Mouse (Mus musculus): ENCODE data around the gene Mmp14.

DNA sequence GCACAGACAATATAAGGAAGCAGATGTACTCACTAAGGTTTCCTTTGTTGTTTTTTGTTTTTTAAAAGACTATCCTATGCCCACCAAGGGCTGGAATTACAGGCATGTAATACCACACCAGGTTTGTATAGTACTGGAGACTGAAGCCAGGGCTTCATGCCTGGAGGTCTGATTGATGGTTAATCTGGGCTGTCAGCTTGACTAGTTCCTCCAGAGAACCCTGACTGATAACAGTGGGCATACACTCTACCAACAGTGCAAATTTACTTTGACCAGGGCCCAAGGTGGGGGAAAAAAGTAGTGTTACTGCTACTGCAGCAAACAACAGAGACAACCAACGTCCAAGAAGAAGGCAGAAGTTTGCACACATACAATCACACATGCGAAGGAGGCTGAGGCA, 40.1 kb downstream of the Mmp14 start:
- TF ChIP-seq POLR2A (IDR thresholded peaks at IDR 0.05; ENCODE audit: insufficient read depth, low read depth, low read length) (no peak), CTCF (IDR thresholded peaks at IDR 0.05; ENCODE audit: insufficient read depth, low read depth, low read length) (no peak)
